Mouse (Mus musculus) megakaryocyte, embryonic 14.5 days (primary cell): ENCODE measurements at regions not wholly inside any gene's neighbourhood (a gene's known extent, or its start where the extent isn't known, plus 50 kb on each side); places are given as distances from the start of the nearest gene placed in this dataset.

Source experiments
- FLI1 ChIP-seq: IDR thresholded peaks from 2 replicates; pipeline ENCODE4 v1.6.1; 2012; ENCODE audit warnings: low read length, inconsistent platforms, mixed read lengths
- GATA1 ChIP-seq: IDR thresholded peaks from 3 replicates; pipeline ENCODE4 v1.6.1; 2012; ENCODE audit warnings: mixed read lengths, low read length, inconsistent platforms, borderline replicate concordance

DNA sequence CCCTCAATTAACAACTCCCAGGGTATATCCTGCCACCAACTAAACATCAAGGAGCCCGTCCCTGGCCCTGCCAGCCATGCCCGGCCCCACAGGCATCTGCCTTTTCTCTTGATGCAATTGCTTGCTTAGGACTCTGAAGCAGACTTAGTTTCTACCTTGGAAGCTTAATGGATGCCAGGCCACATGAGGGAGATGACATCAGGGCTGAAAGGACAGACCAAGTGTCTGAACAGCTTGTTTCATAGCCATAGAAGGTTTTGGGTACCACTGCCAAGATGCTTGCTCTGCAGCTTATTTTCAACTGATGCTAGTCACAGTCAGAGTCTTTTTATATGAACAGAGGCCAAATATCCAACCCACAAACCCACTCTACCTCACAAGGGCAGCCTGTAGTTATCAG is 83.4 kb upstream of the Ccdc122 start:
- TF ChIP-seq GATA1 (no peak), FLI1 (no peak)
